Mouse (Mus musculus) lung, postnatal 36 days (tissue): ENCODE measurements around the gene Cd68.
"Not testable (repeated sequence)": the region's sequence is repeated elsewhere in the genome, so short reads cannot be mapped to it uniquely, and the experiment has no call there.

ENCODE experiments used
- DNase-seq: peaks from one replicate; pipeline ENCODE4 v3.0.0; 2022; ENCODE audit warnings: mixed read lengths

Cd68 gene

GRCm38 (mm10) chr11:69622406-69622805, 43.5 kb downstream of the Cd68 start:
- no peak for DNase-seq

- DNase-seq = peak; percentile 38
These were observed 44.2 kb downstream of the Cd68 start, which contains the start of gene Sat2 for GRCm38 (mm10) chr11:69621571-69622268. Sat2 (plus strand) TSS chr11:69622024.

- DNase-seq = peak; percentile 29
These were observed 45.4 kb downstream of the Cd68 start for GRCm38 (mm10) chr11:69620394-69621081.

GRCm38 (mm10) chr11:69617805-69618204, 48.1 kb downstream of the Cd68 start, which contains the start of gene Shbg:
Shbg (minus strand) TSS chr11:69617905.
- no peak for DNase-seq

- DNase-seq = no peak
These were observed 49.2 kb downstream of the Cd68 start for GRCm38 (mm10) chr11:69616781-69617180.

- DNase-seq = not testable (repeated sequence)
These were observed 51.7 kb downstream of the Cd68 start for GRCm38 (mm10) chr11:69614257-69614588.
